Mouse (Mus musculus) CH12.LX (cell line): ENCODE measurements around the gene Ftsj3.

ENCODE experiments used
- CTCF ChIP-seq, 2 experiments: IDR thresholded peaks in 1 of 2; conservative IDR thresholded peaks in 1 of 2; 2 replicates each; pipeline ENCODE4 v1.5.1; 2011 to 2012; ENCODE audit warnings: low read depth in 2 of 2, low read length in 2 of 2, improper control_type of control experiment in 1 of 2, inconsistent platforms in 1 of 2, mild to moderate bottlenecking in 1 of 2, moderate library complexity in 1 of 2
- EP300 ChIP-seq: IDR thresholded peaks from 2 replicates; pipeline ENCODE4 v1.6.1; 2011; ENCODE audit warnings: low read length, improper control_type of control experiment
- ETS1 ChIP-seq: conservative IDR thresholded peaks from 2 replicates; pipeline ENCODE4 v1.6.1; 2012; ENCODE audit warnings: low read depth, mild to moderate bottlenecking, inconsistent platforms, low read length, improper control_type of control experiment, moderate library complexity
- KAT2A ChIP-seq: IDR thresholded peaks from 2 replicates; pipeline ENCODE4 v1.6.1; 2012; ENCODE audit warnings: low read length, improper control_type of control experiment, inconsistent platforms; ENCODE audit not compliant: insufficient replicate concordance
- MAFK ChIP-seq: IDR thresholded peaks from 2 replicates; pipeline ENCODE4 v1.6.1; 2011; ENCODE audit warnings: low read length, improper control_type of control experiment; ENCODE audit not compliant: insufficient replicate concordance
- MAX ChIP-seq: IDR thresholded peaks from 2 replicates; pipeline ENCODE4 v1.6.1; 2011; ENCODE audit warnings: low read length, improper control_type of control experiment
- POLR2A ChIP-seq: IDR thresholded peaks from 2 replicates; pipeline ENCODE4 v1.6.1; 2011; ENCODE audit warnings: low read depth, mild to moderate bottlenecking, improper control_type of control experiment, low read length
- TBP ChIP-seq: conservative IDR thresholded peaks from 2 replicates; pipeline ENCODE4 v1.6.1; 2011; ENCODE audit warnings: low read depth, low read length, improper control_type of control experiment
- USF1 ChIP-seq: IDR thresholded peaks from 2 replicates; pipeline ENCODE4 v1.6.1; 2014; ENCODE audit warnings: low read depth, mild to moderate bottlenecking, inconsistent platforms, low read length, improper control_type of control experiment
- ZC3H11A ChIP-seq: IDR thresholded peaks from 2 replicates; pipeline ENCODE4 v1.6.1; 2012; ENCODE audit warnings: low read depth, mild to moderate bottlenecking, inconsistent platforms, low read length, improper control_type of control experiment

DNA sequence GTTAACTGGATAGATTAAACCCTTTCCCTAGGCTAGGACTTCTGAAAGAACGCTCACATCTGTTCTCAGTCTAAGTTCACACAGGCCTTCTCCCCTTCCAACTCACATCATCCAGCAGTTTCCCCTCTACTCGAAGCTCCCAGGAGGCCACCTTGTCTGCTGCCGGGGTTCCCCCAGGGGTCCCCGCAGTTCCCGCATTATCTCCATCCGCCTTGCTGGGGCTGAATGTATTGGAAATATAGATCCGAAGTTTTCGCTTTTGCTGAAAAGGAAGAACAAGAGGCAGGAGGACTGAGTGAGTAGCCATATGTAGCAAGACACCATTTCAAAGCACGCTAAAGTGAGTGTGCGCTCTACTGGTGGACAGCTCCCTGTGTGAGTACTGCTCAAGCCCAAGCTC, 10.6 kb upstream of the Ftsj3 start:
- no peak for TF ChIP-seq CTCF (conservative IDR thresholded peaks at IDR 0.05 in 1 of 2, IDR thresholded peaks at IDR 0.05 in 1 of 2; ENCODE audit: low read depth in 2 of 2, low read length in 2 of 2)
- TF ChIP-seq TBP, result no peak
- no peak for TF ChIP-seq ZC3H11A
- no peak for TF ChIP-seq KAT2A
- TF ChIP-seq POLR2A, result no peak
- TF ChIP-seq MAX, result no peak
- no peak for TF ChIP-seq ETS1
- no peak for TF ChIP-seq EP300
- TF ChIP-seq USF1, result no peak
- no peak for TF ChIP-seq MAFK
